Mouse (Mus musculus): ENCODE results near the gene Spock2. TPM values are rescaled to one million over a fixed set of nuclear protein-coding genes. Genes with fewer than 3 reads are reported as not detected.

Spock2 gene
- total RNA-seq, 2 experiments from 2014 or later: 8.8 to 11.0 TPM

Small RNA genes lying within 50 kb of the gene (microRNA-seq; reads per million reads assigned to microRNA genes)
- 0 reads per million in 2 experiments for gene Mir6906

Other genes with a start within 250 kb of the Spock2 start
- 10 to 100 TPM; 35.2 to 41.9 TPM for gene Dnajb12, start 226.7 kb upstream of the Spock2 start, total RNA-seq (2021)
- gene Ddit4, start 154.4 kb upstream of the Spock2 start, total RNA-seq (2021): 100 to 1,000 TPM in 1 of 2 experiments, 10 to 100 TPM in 1; 65.8 to 116 TPM
- 10 to 100 TPM; 20.8 to 22.8 TPM for gene Ascc1, start 103.4 kb upstream of the Spock2 start, total RNA-seq (2021)
- gene Anapc16, start 103.1 kb upstream of the Spock2 start, total RNA-seq (2021): 10 to 100 TPM; 73.8 to 83.7 TPM
- gene Chst3, start 113.0 kb downstream of the Spock2 start, total RNA-seq (2021): 1 to 10 TPM; 1.4 to 1.8 TPM
- 100 to 1,000 TPM; 806 to 812 TPM for gene Psap, start 171.4 kb downstream of the Spock2 start, total RNA-seq (2021)
- 10 to 100 TPM; 20.4 to 27.3 TPM for gene Vsir, start 240.6 kb downstream of the Spock2 start, total RNA-seq (2021)

Data from heart, postnatal 10 days (tissue).